Mouse (Mus musculus) ES-E14 (cell line): ENCODE results near the gene Ewsr1. TPM values are rescaled to one million over a fixed set of nuclear protein-coding genes. Genes with fewer than 3 reads are reported as not detected.

Experiments used
- DNase-seq: peaks from one replicate; pipeline ENCODE4 v3.0.0-alpha.2; 2013; ENCODE audit warnings: low read depth, low spot score
- H3K27ac ChIP-seq: 2 replicates; pipeline ENCODE4 v1.5.1; 2012; ENCODE audit warnings: low read depth, mild to moderate bottlenecking, low read length, moderate library complexity, mixed read lengths; ENCODE audit not compliant: poor library complexity, insufficient read depth, severe bottlenecking
- H3K36me3 ChIP-seq: 2 replicates; pipeline ENCODE4 v1.6.1; 2012; ENCODE audit warnings: mild to moderate bottlenecking, low read length, moderate library complexity, mixed read lengths; ENCODE audit not compliant: control insufficient read depth, poor library complexity, insufficient read depth, severe bottlenecking
- H3K4me1 ChIP-seq, 2 experiments: fragments of 150-350 bp in 1 of 2; sonication (generic) in 1 of 2; 2 replicates each; pipeline ENCODE4 v1.6.1; 2012; ENCODE audit warnings: low read length in 2 of 2, mild to moderate bottlenecking in 1 of 2, mixed read lengths in 1 of 2; ENCODE audit not compliant: control insufficient read depth in 2 of 2, insufficient read depth in 2 of 2, poor library complexity in 1 of 2
- H3K4me3 ChIP-seq, 2 experiments: fragments of 150-350 bp in 1 of 2; sonication (generic) in 1 of 2; 2 replicates each; pipeline ENCODE4 v1.5.1; 2012; ENCODE audit warnings: low read length in 2 of 2, low read depth in 1 of 2, mild to moderate bottlenecking in 1 of 2, mixed read lengths in 1 of 2; ENCODE audit not compliant: insufficient read depth in 1 of 2, poor library complexity in 1 of 2, severe bottlenecking in 1 of 2
- H3K9ac ChIP-seq: 2 replicates; pipeline ENCODE4 v1.6.1; 2012; ENCODE audit warnings: low read depth, mild to moderate bottlenecking, low read length, mixed read lengths; ENCODE audit not compliant: poor library complexity, insufficient read depth, severe bottlenecking
- H3K9me3 ChIP-seq: fragments of 150-350 bp; sonication (generic); 2 replicates; pipeline ENCODE4 v1.6.1; 2012; ENCODE audit warnings: low read depth, mild to moderate bottlenecking, low read length; ENCODE audit not compliant: control insufficient read depth, insufficient read depth
- CHD2 ChIP-seq: IDR thresholded peaks from 2 replicates; pipeline ENCODE4 v1.6.1; 2014; ENCODE audit warnings: mild to moderate bottlenecking, low read depth, low read length, inconsistent platforms
- HCFC1 ChIP-seq: IDR thresholded peaks from 2 replicates; pipeline ENCODE4 v1.6.1; 2012; ENCODE audit warnings: low read length, inconsistent platforms, borderline replicate concordance; ENCODE audit not compliant: insufficient read depth
- MAFK ChIP-seq: IDR thresholded peaks from 2 replicates; pipeline ENCODE4 v1.6.1; 2014; ENCODE audit warnings: mild to moderate bottlenecking, low read depth, low read length, inconsistent platforms; ENCODE audit not compliant: insufficient read depth
- ZC3H11A ChIP-seq: IDR thresholded peaks from 2 replicates; pipeline ENCODE4 v1.6.1; 2012; ENCODE audit warnings: low read depth, mild to moderate bottlenecking, inconsistent platforms, low read length, borderline replicate concordance
- ZNF384 ChIP-seq: IDR thresholded peaks from 2 replicates; pipeline ENCODE4 v1.6.1; 2012; ENCODE audit warnings: low read depth, low read length, inconsistent platforms
- in situ Hi-C, 2 experiments: fragments of 600-800 bp; cut with MboI; formaldehyde crosslinking; loops; one replicate each; pipeline ENCODE4 v1.15.1; 2025; ENCODE audit warnings: low sequenced_read_pairs in 2 of 2, inconsistent platforms in 1 of 2; ENCODE audit not compliant: unreplicated experiment in 2 of 2
- total RNA-seq: library from RNA; depleted of rRNA; stranded (reverse); fragments of 300-350 nt; gene quantifications from 2 replicates; pipeline ENCODE4 v1.2.3, GENCODE M21; 2012

Ewsr1 gene
- total RNA-seq, 1 experiment, result 396 TPM

- H3K9ac ChIP-seq, result no peak overlapping the region
- TF ChIP-seq MAFK (no peak), HCFC1 (no peak), CHD2 (no peak), ZC3H11A (no peak), ZNF384 (no peak)
- H3K9me3 ChIP-seq, result no peaks in the 10 kb centered on the region
- H3K4me3 ChIP-seq, result no peak overlapping the region
- no peak for DNase-seq
- in situ Hi-C loops, result no loop called here
- peaks cover 13% of the 10 kb centered on the region; the same call in 1 of the 2 replicates for H3K36me3 ChIP-seq
- H3K27ac ChIP-seq, result no peak overlapping the region
- H3K4me1 ChIP-seq, result no peaks in the 10 kb centered on the region
Measured at GRCm38 (mm10) chr11:5109441-5109840, 10.4 kb upstream of the Ewsr1 start.

- TF ChIP-seq MAFK (no peak), CHD2 (no peak), ZC3H11A (no peak), HCFC1 (no peak), ZNF384 (no peak)
- H3K9me3 ChIP-seq, result no peaks in the 10 kb centered on the region
- in situ Hi-C loops, result no loop called here
- DNase-seq, result no peak
- H3K27ac ChIP-seq, result no peak overlapping the region
- H3K9ac ChIP-seq, result no peak overlapping the region
- H3K36me3 ChIP-seq, result peaks cover 27% of the 10 kb centered on the region
- H3K4me1 ChIP-seq, result peaks cover 3 to 10% of the 10 kb centered on the region in 2 experiments; a peak in 3 of 4 replicates
- H3K4me3 ChIP-seq, result no peak overlapping the region
Measured at GRCm38 (mm10) chr11:5103986-5104509, 5.0 kb upstream of the Ewsr1 start.

GRCm38 (mm10) chr11:5102384-5102783, 3.3 kb upstream of the Ewsr1 start:
- DNase-seq, result no peak
- Histone ChIP-seq H3K9ac (no peak overlapping the region), H3K4me1 (peaks cover 3 to 10% of the 10 kb centered on the region in 2 experiments; a peak in 3 of 4 replicates), H3K4me3 (no peak overlapping the region), H3K27ac (no peak overlapping the region), H3K9me3 (no peaks in the 10 kb centered on the region), H3K36me3 (peaks cover 27% of the 10 kb centered on the region)
- TF ChIP-seq MAFK, result 0 out of 2 replicates have a peak, but pooled peaks have one; percentile 0
- TF ChIP-seq CHD2, result no peak
- in situ Hi-C loops, result no loop called here

GRCm38 (mm10) chr11:5101641-5102040, 2.6 kb upstream of the Ewsr1 start:
- DNase-seq, result no peak
- TF ChIP-seq MAFK, result no peak
- no peak for TF ChIP-seq CHD2
- no peak for TF ChIP-seq ZNF384
- no peak overlapping the region for H3K4me3 ChIP-seq
- H3K36me3 ChIP-seq, result peaks cover 27% of the 10 kb centered on the region
- H3K9me3 ChIP-seq, result no peaks in the 10 kb centered on the region
- H3K27ac ChIP-seq, result no peak overlapping the region
- in situ Hi-C loops, result no loop called here
- no peak overlapping the region for H3K9ac ChIP-seq
- H3K4me1 ChIP-seq, result peaks cover 3 to 10% of the 10 kb centered on the region in 2 experiments; a peak in 3 of 4 replicates

- no peak for DNase-seq
- Histone ChIP-seq H3K36me3 (peaks cover 27% of the 10 kb centered on the region), H3K4me1 (peaks cover 5 to 11% of the 10 kb centered on the region in 2 experiments; a peak in 3 of 4 replicates), H3K9ac (peak overlapping the region; percentile 99; the same call in 1 of the 2 replicates), H3K9me3 (no peaks in the 10 kb centered on the region), H3K4me3 (peak overlapping the region; percentile 79 to 84; a peak in 3 of 4 replicates), H3K27ac (no peak overlapping the region)
- in situ Hi-C loops, result no loop called here
- TF ChIP-seq CHD2, result no peak
- TF ChIP-seq MAFK, result no peak
- TF ChIP-seq ZNF384, result no peak
- no peak for TF ChIP-seq ZC3H11A
- no peak for TF ChIP-seq HCFC1
Measured at GRCm38 (mm10) chr11:5100801-5101200, 1.7 kb upstream of the Ewsr1 start.
